Mouse (Mus musculus) mesoderm, embryonic 11.5 days (tissue): ENCODE measurements at regions not wholly inside any gene's neighbourhood (a gene's known extent, or its start where the extent isn't known, plus 50 kb on each side); places are given as distances from the start of the nearest gene placed in this dataset.

ENCODE experiments used
- DNase-seq: peaks from one replicate; pipeline ENCODE4 v3.0.0-alpha.2; 2012; ENCODE audit warnings: low read depth, low spot score

- no peak for DNase-seq
Observed at GRCm38 (mm10) chr5:139598715-139599114, 55.4 kb downstream of the Uncx start.

GRCm38 (mm10) chr5:139599191-139599937 is 56.1 kb downstream of the Uncx start:
- peak; percentile 70 for DNase-seq

- DNase-seq: no peak
Observed at GRCm38 (mm10) chr5:139600213-139600612, 56.9 kb downstream of the Uncx start.

DNA sequence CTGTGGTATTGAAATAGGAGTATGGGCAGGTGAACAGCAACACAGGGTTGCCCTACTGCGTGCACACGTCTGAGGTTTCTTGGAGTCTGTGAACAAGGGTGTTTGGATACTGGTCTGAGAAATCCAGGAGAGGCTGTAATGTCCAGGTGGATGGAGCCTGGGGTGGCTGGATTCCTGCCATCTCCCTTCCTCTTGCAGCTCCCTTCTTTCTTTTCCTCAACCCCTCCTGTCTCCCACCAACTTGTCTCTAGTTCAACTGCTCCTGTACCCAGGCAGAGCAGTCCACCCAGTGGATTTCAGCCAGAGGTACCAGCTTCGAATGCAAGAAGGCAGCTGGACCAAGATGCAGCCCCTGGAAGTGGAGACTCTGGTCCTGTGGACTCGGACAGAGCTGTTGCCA is 59.6 kb downstream of the Uncx start:
- no peak for DNase-seq

DNA sequence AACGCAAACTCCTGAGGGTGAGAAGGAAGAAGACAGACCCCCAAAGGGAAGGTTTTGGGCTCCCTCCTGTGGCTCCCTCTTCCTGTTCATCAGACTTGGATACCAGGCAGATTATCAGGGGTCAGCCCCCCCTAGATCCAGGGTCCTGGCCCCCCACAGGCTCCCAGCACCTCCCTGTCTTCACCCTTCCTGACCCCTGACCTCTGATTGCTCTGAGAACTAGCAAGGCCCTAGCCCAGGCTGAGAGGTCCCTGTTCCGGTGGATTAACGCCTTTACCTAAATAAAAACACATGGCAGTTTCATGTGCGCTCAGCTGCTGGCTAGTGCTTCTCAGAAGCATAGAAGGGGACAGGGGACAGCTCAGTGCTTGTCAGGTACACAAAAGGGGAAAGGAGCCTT is 60.2 kb downstream of the Uncx start:
- no peak for DNase-seq

- no peak for DNase-seq
Observed at GRCm38 (mm10) chr5:139604327-139604726, 61.0 kb downstream of the Uncx start.

GRCm38 (mm10) chr5:139610610-139611520 is 67.6 kb downstream of the Uncx start:
- DNase-seq: peak; percentile 70

GRCm38 (mm10) chr5:139612224-139612623 is 68.9 kb downstream of the Uncx start:
- DNase-seq: no peak

DNA sequence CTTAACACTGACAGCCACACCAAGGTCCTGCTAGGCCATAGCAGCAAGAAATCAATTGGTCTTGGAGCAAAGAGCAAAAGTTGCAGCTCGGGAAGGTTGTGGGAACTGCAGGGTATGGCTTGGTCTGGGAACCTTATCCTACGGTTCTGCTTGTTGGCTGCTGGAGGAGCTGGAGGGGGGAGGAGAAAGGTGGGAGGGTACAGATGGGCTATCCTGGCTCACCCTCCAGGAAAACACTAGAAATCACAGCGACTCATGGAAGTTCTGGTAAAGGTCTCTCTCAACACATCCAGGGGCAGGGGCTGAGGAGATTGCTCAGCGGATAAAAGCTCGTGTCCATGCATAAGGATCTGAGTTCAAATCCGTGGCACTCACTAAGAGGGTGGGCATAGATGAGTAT is 69.4 kb downstream of the Uncx start:
- DNase-seq: no peak

DNA sequence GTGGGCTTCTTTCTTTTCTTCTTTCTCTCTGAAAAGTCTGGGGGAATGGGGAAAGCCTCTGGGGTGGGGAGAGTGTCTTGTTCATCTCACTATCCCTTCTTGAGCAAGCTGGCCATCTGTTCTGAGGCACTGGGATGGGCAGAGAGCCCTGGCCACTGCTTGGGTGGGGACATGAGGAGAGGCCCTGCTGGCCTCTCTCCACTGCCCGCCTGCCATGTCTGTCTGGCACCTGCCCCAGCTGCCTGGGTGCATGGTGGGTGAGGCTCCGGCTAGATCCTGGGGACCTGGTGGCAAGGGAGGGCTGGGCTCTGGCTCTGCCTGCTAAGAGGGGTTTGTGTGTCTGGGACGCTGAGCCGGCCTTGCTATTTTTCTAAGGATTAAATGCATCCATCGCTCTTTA is 70.3 kb downstream of the Uncx start:
- no peak for DNase-seq

DNA sequence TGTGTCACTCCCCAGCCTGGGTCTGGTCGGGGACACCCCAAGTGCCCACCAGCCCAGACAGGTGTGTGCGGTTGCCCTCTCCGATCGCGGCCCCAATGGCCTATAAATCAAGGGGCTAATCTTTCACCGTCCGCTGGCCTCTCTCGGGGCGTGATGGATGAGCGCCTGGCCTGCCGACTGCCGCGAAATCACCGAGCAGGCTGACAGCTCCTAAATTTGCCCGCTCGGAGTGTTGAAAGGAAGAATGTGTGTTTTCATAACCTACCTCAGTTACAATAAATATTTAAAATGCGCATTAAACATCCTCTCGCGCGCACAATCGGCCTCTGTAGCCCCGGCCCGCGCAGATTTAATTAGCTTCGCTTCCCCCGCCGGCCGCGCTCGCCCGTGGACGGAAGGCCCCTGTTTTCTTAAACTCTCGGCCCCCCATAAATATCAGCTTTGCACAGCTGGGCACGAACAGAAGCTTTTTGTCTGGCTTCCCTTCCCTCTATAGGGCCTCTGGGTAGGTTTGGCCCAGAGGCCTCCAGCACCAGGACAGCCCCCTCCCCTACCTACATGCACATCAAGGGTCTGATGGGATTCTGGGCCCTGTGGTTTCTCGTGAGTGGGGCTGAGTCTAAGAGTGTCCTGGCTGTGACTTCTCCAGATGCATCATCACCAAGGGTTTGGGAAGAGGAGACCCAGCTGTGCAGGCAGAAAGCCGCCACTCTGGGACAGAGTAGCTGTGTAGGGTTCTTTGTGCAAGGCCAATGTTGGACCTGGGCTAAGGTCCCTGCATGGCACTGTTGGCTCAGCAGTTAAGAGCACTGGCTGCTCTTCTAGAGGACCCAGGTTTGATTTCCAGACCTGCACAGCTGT is 76.2 kb downstream of the Uncx start:
- DNase-seq: peak; percentile 85

DNA sequence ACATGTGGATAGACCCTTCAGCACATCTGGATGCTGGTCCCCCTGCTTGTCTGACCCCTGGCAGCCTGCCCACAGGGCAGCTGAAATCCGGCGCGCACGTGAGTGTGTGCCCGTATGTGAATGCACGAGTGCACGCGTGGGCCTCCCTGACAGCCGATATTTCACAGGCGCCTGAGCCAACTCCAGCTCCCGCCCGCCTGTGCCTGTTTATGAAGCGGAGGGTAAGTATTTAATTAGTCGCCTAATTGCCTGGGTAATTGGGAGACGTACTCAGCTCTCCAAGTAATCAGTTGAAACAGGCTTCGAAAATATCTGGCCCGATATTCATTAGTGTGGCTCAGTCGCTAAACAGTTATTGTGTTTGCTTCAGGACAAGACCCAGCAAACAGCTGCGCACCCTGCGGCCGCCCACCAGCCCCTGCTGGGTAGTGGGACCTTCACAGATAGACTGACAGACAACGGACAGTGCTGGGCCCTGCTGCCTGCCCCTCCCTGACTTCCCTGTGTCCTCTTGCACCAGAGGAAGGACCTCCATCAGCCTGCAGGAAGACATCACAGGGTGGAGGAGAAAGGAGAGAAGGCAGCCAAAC is 82.7 kb downstream of the Uncx start:
- no peak for DNase-seq

DNA sequence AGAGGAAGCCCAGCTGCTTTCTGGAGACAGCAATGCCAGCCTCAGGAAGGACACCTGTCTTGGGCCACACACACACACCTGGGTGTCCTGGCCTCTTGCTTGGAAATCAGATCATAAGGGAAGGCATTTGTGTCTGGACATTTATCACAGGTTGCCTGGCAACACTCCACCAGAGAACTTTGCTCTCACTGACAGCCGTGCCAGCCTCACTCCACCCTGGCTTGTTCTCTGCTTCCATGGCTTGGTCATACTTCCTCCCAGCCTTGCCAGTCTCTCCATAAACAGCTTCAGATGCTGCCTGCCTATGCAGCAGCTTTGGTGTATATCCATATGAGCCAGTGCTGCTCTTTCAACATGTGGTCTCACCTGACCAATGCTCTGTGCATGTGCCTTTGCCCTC is 84.3 kb downstream of the Uncx start:
- DNase-seq: no peak

- DNase-seq: no peak
Observed at GRCm38 (mm10) chr5:139637028-139637427, 93.7 kb downstream of the Uncx start.

- DNase-seq: no peak
Observed at GRCm38 (mm10) chr5:139640652-139641612, 95.2 kb downstream of the Micall2 start.

GRCm38 (mm10) chr5:139644816-139645215 is 91.3 kb downstream of the Micall2 start:
- no peak for DNase-seq

- no peak for DNase-seq
Observed at GRCm38 (mm10) chr5:139651041-139651440, 85.1 kb downstream of the Micall2 start.
